Mouse (Mus musculus) spleen, adult 2 months (tissue): Measurements from ENCODE around the gene Ccne1. TPM values are rescaled to one million over a fixed set of nuclear protein-coding genes. Genes with fewer than 3 reads are reported as not detected.
A peak's percentile ranks its signal among the peaks of the same experiment; 100 is the strongest.

Source experiments
- DNase-seq, 2 experiments: peaks; one replicate each; pipeline versions ENCODE4 v3.0.0 to v3.0.0-alpha.2; 2012 to 2021; ENCODE audit warnings: low spot score in 2 of 2, low read depth in 1 of 2
- H3K27ac ChIP-seq: fragments of 200-500 bp; 2 replicates; pipeline ENCODE4 v1.5.1; 2012; ENCODE audit warnings: low read length, inconsistent platforms; ENCODE audit not compliant: insufficient read depth
- H3K27me3 ChIP-seq: fragments of 200-500 bp; 2 replicates; pipeline ENCODE4 v1.6.1; 2012; ENCODE audit warnings: mild to moderate bottlenecking, moderate library complexity, low read length, inconsistent platforms; ENCODE audit not compliant: control insufficient read depth, insufficient read depth
- H3K36me3 ChIP-seq: fragments of 200-500 bp; 2 replicates; pipeline ENCODE4 v1.6.1; 2012; ENCODE audit warnings: mild to moderate bottlenecking, low read length, inconsistent platforms; ENCODE audit not compliant: control insufficient read depth, insufficient read depth
- H3K4me1 ChIP-seq: fragments of 200-500 bp; 2 replicates; pipeline ENCODE4 v1.6.1; 2011; ENCODE audit warnings: inconsistent platforms; ENCODE audit not compliant: control insufficient read depth, insufficient read depth, insufficient read length
- H3K4me3 ChIP-seq: fragments of 200-500 bp; 2 replicates; pipeline ENCODE4 v1.5.1; 2011; ENCODE audit warnings: mild to moderate bottlenecking, inconsistent platforms; ENCODE audit not compliant: insufficient read depth, insufficient read length; ENCODE audit errors: extremely low read depth
- CTCF ChIP-seq: fragments of 200-500 bp; IDR thresholded peaks from 2 replicates; pipeline ENCODE4 v1.5.1; 2011; ENCODE audit warnings: mild to moderate bottlenecking, inconsistent platforms; ENCODE audit not compliant: insufficient read depth, insufficient read length, insufficient replicate concordance; ENCODE audit errors: extremely low read depth
- POLR2A ChIP-seq: fragments of 200-500 bp; IDR thresholded peaks from 2 replicates; pipeline ENCODE4 v1.6.1; 2011; ENCODE audit warnings: low read depth, low read length, inconsistent platforms
- WGBS: fragments of 180-500 bp; shearing (Covaris S2); methylation state at CpG from one replicate; pipeline ENCODE4 v1.1.7; 2018; 5-methylcytosine and 5-hydroxymethylcytosine counted together
- polyA plus RNA-seq: library from polyadenylated mRNA; depleted of rRNA; stranded (reverse); fragments of >200 nt; gene quantifications from 2 replicates; pipeline ENCODE4 v1.2.3, GENCODE M21; 2012

The Ccne1 gene
- polyA plus RNA-seq, 1 experiment = 9.1 TPM

DNA sequence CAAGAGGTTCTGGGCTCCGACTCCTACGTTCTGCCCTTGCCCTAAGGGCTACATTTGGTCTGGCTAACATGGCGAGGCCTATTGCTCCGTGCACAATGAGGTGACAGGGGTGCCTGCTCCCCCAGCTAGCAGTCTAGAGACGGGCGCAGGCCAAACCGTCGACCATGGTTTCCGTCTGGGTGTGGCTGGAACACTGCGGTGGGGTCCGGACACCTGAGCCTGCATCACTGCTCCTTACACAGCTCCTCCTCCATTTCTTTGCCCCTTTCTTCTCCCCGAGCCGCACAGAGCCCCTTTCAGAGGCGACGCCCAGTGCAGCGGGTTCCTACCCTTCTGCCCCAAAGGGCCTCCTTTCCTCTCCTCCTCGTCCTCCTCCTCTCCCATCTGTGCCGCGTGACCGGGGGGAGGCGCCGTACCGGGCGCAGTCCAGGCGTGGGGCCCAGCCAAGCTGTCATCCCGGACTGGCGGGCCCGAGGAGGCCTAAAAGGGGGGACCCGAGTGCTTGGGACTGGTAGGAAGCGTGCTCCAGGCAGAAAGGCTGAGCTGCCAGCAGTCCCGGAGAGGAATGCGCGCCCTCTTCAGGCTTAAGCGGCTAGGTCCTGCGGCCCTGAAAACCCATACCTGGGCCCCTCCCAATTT, 21.6 kb downstream of the Ccne1 start:
- WGBS = 2% methylated on average over 35 of the region's 35 CpGs
- no peaks in the 10 kb centered on the region for H3K36me3 ChIP-seq
- peaks cover 24% of the 10 kb centered on the region for H3K4me1 ChIP-seq
- peak overlapping the region; percentile 60 for H3K4me3 ChIP-seq
- TF ChIP-seq POLR2A (no peak), CTCF (peak; percentile 28; the same call in 1 of the 2 replicates)
- no peaks in the 10 kb centered on the region for H3K27me3 ChIP-seq
- peak in 1 of 2 experiments; percentile 68 for DNase-seq
- H3K27ac ChIP-seq = peak overlapping the region; percentile 80

DNA sequence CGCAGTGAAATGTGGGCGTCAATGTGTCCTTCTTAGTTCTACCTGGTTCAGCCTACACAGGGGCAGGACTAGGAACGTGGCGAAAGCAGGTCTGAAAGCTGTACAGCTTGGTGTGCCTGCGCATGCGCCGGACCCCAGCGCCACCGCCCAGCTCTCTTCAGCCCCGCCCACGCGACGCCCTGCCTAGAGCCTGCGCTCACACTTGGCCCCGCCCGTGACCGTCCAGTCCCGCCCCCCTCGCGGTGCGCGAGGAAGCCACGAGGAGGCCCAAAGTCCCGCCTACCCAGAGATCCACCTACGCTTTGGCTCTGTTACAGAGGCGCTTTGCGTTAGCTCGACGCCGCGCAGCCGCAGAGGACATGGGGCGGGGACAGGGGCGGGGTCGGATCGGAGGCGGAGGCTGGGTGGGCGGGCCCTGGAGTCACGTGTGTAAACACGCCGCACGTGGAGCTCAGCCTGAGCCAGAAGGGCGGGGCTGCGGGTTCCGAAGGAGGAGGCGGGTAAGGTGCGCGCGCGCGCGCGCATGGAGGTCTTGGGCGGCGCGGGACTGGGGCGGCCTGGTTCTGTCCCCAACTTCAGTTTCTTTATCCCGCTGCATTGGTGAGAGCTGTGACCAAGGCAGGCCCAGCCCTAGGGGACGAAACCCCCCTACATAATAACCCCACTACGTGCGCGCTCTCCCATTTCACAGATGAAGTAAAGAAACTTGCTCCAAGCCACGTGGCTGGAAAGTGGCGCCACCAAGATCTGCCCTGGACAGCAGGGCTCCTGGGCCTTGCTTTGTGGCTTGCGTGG, 22.4 kb downstream of the Ccne1 start:
- H3K27ac ChIP-seq = peak overlapping the region; percentile 80
- peak overlapping the region; percentile 60 for H3K4me3 ChIP-seq
- no peaks in the 10 kb centered on the region for H3K36me3 ChIP-seq
- peaks cover 24% of the 10 kb centered on the region for H3K4me1 ChIP-seq
- WGBS = under 1% methylated on average over 64 of the region's 65 CpGs
- no peak for TF ChIP-seq CTCF
- peak; percentile 10; the same call in 1 of the 2 replicates for TF ChIP-seq POLR2A
- peak; percentile 98 to 100 for DNase-seq
- H3K27me3 ChIP-seq = no peaks in the 10 kb centered on the region

DNA sequence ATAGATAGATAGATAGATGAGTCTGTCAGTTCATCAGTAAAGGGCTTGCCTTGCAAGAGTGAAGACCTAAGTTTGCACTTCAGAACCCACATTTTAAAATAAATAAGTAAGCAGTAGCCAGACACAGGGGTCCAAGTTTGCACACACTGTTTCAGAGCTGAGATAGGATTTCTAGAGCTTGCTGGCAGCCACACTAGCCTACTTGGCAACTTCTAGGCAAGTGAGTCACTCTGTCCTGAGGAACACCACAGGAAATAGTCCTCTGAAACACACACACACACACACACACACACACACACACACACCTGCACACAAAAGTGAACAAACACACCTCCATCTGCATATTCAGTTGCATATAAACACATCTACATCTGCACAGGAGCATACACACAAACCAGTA, 24.4 kb downstream of the Ccne1 start:
- Histone ChIP-seq H3K4me1 (peaks cover 14% of the 10 kb centered on the region), H3K27ac (no peak overlapping the region), H3K36me3 (no peaks in the 10 kb centered on the region), H3K4me3 (no peak overlapping the region), H3K27me3 (no peaks in the 10 kb centered on the region)
- TF ChIP-seq CTCF = no peak
- TF ChIP-seq POLR2A = no peak
- no peak for DNase-seq

DNA sequence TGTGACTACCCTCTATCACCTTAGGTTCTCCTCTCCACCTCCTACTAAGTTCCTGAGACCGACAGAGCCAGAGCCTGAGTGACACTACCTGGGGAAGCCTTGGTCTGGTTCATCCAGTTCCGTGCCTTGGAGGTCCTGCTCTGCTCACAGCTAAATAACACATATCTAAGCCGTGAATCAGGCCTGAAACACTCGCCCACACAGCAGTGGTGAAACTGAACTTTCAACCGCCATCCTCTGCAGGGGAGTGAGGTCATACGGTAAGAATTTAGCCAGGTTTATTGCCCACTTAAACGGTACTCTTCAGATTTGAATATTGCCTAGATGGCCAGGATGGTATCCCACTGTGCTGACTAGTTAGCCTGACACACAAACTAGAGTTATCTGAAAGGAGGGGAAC, 30.1 kb downstream of the Ccne1 start:
- H3K4me1 ChIP-seq = no peaks in the 10 kb centered on the region
- H3K27ac ChIP-seq = no peak overlapping the region
- 63% methylated on average over 7 of the region's 7 CpGs for WGBS
- no peaks in the 10 kb centered on the region for H3K27me3 ChIP-seq
- H3K4me3 ChIP-seq = no peak overlapping the region
- H3K36me3 ChIP-seq = no peaks in the 10 kb centered on the region
- TF ChIP-seq CTCF (no peak), POLR2A (no peak)
- no peak for DNase-seq

DNA sequence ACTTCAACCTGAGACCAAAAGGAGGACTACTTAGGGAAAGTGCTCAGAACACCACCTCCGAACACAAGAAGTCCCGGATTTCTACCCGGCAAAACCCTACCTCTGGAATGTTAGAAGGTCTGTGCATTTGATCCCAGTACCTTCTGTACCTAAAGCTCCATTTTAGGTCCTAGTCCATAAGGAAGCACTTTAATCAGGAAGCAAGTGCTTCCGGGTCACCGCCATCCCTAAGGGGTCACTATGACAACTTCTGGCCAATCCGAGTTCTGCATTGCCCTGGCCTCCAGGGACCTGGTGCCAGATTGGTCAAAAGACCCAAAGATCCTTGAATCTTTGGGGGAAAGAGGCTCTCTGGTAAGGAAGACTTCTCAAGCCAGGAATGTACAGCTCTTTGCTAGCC, 31.8 kb downstream of the Ccne1 start:
- DNase-seq = no peak
- WGBS = 84% methylated on average over 6 of the region's 6 CpGs
- H3K4me1 ChIP-seq = no peaks in the 10 kb centered on the region
- no peaks in the 10 kb centered on the region for H3K27me3 ChIP-seq
- H3K27ac ChIP-seq = no peak overlapping the region
- no peak for TF ChIP-seq CTCF
- no peak overlapping the region for H3K4me3 ChIP-seq
- H3K36me3 ChIP-seq = no peaks in the 10 kb centered on the region

DNA sequence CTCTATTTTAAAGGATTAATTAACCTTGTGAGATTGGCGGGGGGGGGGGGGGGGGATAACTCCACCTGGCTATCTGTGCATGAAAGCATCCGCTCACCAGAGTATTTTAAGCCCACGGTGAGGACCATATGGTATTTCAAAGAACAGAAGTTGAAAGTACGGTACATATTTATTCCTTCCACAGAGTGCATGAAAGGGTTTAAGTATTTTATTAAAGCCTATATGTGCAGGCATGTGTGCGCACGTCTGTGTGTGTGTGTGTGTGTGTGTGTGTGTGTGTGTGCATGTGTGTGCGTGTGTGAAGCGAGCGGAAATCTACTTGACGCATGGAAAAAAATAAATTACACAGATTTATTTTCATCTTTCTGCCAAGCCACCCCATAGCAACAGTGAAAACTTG, 32.4 kb downstream of the Ccne1 start:
- 65% methylated on average over 10 of the region's 10 CpGs for WGBS
- H3K4me3 ChIP-seq = no peak overlapping the region
- no peaks in the 10 kb centered on the region for H3K4me1 ChIP-seq
- H3K27ac ChIP-seq = no peak overlapping the region
- H3K36me3 ChIP-seq = no peaks in the 10 kb centered on the region
- TF ChIP-seq CTCF (no peak), POLR2A (no peak)
- no peaks in the 10 kb centered on the region for H3K27me3 ChIP-seq
- DNase-seq = no peak

DNA sequence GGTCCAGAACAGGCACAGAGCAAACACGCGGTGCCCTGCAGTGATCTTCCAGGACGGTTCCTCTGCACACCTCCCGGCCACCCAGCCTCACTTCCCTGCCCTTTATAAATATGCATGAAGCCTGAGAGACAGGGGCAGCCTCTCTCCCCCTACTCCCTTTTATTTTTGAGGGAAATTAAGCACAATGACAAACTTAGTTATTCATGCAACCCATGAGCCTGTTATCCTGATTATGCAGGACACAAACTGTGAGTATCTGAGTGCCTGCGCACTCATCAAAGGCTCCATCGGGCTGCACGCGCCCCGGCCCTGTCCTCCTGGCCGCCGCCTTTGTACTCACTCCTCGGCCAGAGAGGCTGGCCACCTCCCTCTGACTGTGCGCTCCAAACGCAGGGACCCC, 32.8 kb downstream of the Ccne1 start:
- no peaks in the 10 kb centered on the region for H3K27me3 ChIP-seq
- WGBS = 21% methylated on average over 14 of the region's 14 CpGs
- no peaks in the 10 kb centered on the region for H3K4me1 ChIP-seq
- H3K27ac ChIP-seq = no peak overlapping the region
- TF ChIP-seq POLR2A (no peak), CTCF (no peak)
- no peak for DNase-seq
- no peaks in the 10 kb centered on the region for H3K36me3 ChIP-seq
- H3K4me3 ChIP-seq = no peak overlapping the region
